Mouse (Mus musculus) cerebellum, adult 2 months (tissue): Measurements from ENCODE around the gene Bmf. TPM values are rescaled to one million over a fixed set of nuclear protein-coding genes. Genes with fewer than 3 reads are reported as not detected.

Experiments
- DNase-seq, 2 experiments: peaks; one replicate each; pipeline ENCODE4 v3.0.0; 2021
- H3K27ac ChIP-seq: fragments of 200-500 bp; 2 replicates; pipeline ENCODE4 v1.5.1; 2012; ENCODE audit warnings: low read length, control low read depth, inconsistent platforms; ENCODE audit not compliant: insufficient read depth
- H3K27me3 ChIP-seq: fragments of 200-500 bp; 2 replicates; pipeline ENCODE4 v1.6.1; 2012; ENCODE audit warnings: inconsistent platforms, mild to moderate bottlenecking, low read length, moderate library complexity; ENCODE audit not compliant: control insufficient read depth, insufficient read depth
- H3K4me1 ChIP-seq: fragments of 200-500 bp; 2 replicates; pipeline ENCODE4 v1.6.1; 2011; ENCODE audit warnings: low read length; ENCODE audit not compliant: control insufficient read depth, insufficient read depth
- H3K4me3 ChIP-seq: fragments of 200-500 bp; replicated peaks from 2 replicates; pipeline ENCODE3; 2011; ENCODE audit warnings: mild to moderate bottlenecking, low read depth, low read length, control low read depth; ENCODE audit not compliant: insufficient read depth
- CTCF ChIP-seq: fragments of 200-500 bp; IDR thresholded peaks from 2 replicates; pipeline ENCODE4 v1.5.1; 2011; ENCODE audit warnings: low read depth, mild to moderate bottlenecking, control low read depth, low read length, moderate library complexity, borderline replicate concordance; ENCODE audit not compliant: insufficient read depth
- POLR2A ChIP-seq: fragments of 200-500 bp; IDR thresholded peaks from 2 replicates; pipeline ENCODE4 v1.6.1; 2011; ENCODE audit warnings: low read length, control low read depth, borderline replicate concordance; ENCODE audit not compliant: insufficient read depth
- WGBS: fragments of 180-500 bp; shearing (Covaris S2); methylation state at CpG from one replicate; pipeline ENCODE4 v1.1.7; 2018; 5-methylcytosine and 5-hydroxymethylcytosine counted together
- polyA plus RNA-seq: library from polyadenylated mRNA; depleted of rRNA; stranded (reverse); fragments of >200 nt; gene quantifications from 2 replicates; pipeline ENCODE4 v1.2.3, GENCODE M21; 2012

Bmf gene
- polyA plus RNA-seq, 1 experiment: 8.6 TPM

GRCm38 (mm10) chr2:118533969-118534368, 15.5 kb downstream of the Bmf start:
- 50% methylated on average over 6 of the region's 6 CpGs for WGBS

GRCm38 (mm10) chr2:118532855-118533675, 16.4 kb downstream of the Bmf start:
- Histone ChIP-seq H3K4me1 (peaks cover 12% of the 10 kb centered on the region), H3K4me3 (no peak overlapping the region), H3K27ac (no peak overlapping the region), H3K27me3 (no peaks in the 10 kb centered on the region)
- DNase-seq: no peak
- WGBS: 35% methylated on average over 6 of the region's 6 CpGs
- TF ChIP-seq CTCF (no peak), POLR2A (no peak)

More at GRCm38 (mm10) chr2:118533969-118534368, 15.5 kb downstream of the Bmf start:
- TF ChIP-seq CTCF: no peak
- no peak for TF ChIP-seq POLR2A
- H3K4me1 ChIP-seq: peaks cover 12% of the 10 kb centered on the region
- H3K4me3 ChIP-seq: no peak overlapping the region
- H3K27ac ChIP-seq: no peak overlapping the region
- no peak for DNase-seq
- H3K27me3 ChIP-seq: no peaks in the 10 kb centered on the region

GRCm38 (mm10) chr2:118532401-118532800, 17.1 kb downstream of the Bmf start:
- 78% methylated on average over 10 of the region's 10 CpGs for WGBS
- Histone ChIP-seq H3K27ac (no peak overlapping the region), H3K27me3 (no peaks in the 10 kb centered on the region), H3K4me1 (peaks cover 12% of the 10 kb centered on the region), H3K4me3 (no peak overlapping the region)
- TF ChIP-seq CTCF (no peak), POLR2A (no peak)
- DNase-seq: no peak

GRCm38 (mm10) chr2:118529466-118530181, 19.9 kb downstream of the Bmf start:
- 43% methylated on average over 7 of the region's 7 CpGs for WGBS
- no peak for TF ChIP-seq POLR2A
- Histone ChIP-seq H3K4me1 (peaks cover 9% of the 10 kb centered on the region), H3K27me3 (no peaks in the 10 kb centered on the region), H3K27ac (no peak overlapping the region), H3K4me3 (no peak overlapping the region)
- peak in 1 of 2 experiments; percentile 32 for DNase-seq

GRCm38 (mm10) chr2:118526545-118526944, 22.9 kb downstream of the Bmf start:
- DNase-seq: no peak
- H3K27ac ChIP-seq: no peak overlapping the region
- H3K27me3 ChIP-seq: no peaks in the 10 kb centered on the region
- no peak for TF ChIP-seq POLR2A
- no peak for TF ChIP-seq CTCF
- WGBS: 87% methylated on average over 5 of the region's 5 CpGs
- no peaks in the 10 kb centered on the region for H3K4me1 ChIP-seq
- H3K4me3 ChIP-seq: no peak overlapping the region

GRCm38 (mm10) chr2:118524811-118525210, 24.7 kb downstream of the Bmf start:
- TF ChIP-seq POLR2A: no peak
- no peak for TF ChIP-seq CTCF
- no peak overlapping the region for H3K4me3 ChIP-seq
- no peak overlapping the region for H3K27ac ChIP-seq
- no peak for DNase-seq
- no peaks in the 10 kb centered on the region for H3K27me3 ChIP-seq
- no peaks in the 10 kb centered on the region for H3K4me1 ChIP-seq
- 90% methylated on average over 3 of the region's 3 CpGs for WGBS

GRCm38 (mm10) chr2:118523163-118523730, 26.2 kb downstream of the Bmf start:
- no peaks in the 10 kb centered on the region for H3K4me1 ChIP-seq
- no peaks in the 10 kb centered on the region for H3K27me3 ChIP-seq
- H3K27ac ChIP-seq: no peak overlapping the region
- no peak for DNase-seq
- 32% methylated on average over 5 of the region's 5 CpGs for WGBS
- no peak for TF ChIP-seq POLR2A
- no peak for TF ChIP-seq CTCF
- H3K4me3 ChIP-seq: no peak overlapping the region
